In genomic region chr17:35587291-35587690, GRCm38 (mm10) we compare ENCODE assay signal across 22 mouse cellular contexts. TPM values are rescaled to one million over a fixed set of nuclear protein-coding genes. Genes with fewer than 3 reads are reported as not detected.
"Had no signal": no experiment of that assay in that cellular context is flagged by ENCODE, and none has a peak within 500 bp of the region (broad histone marks: within the 10 kb centered on the region; RNA-seq: fewer than 3 reads in every experiment).

No protein-coding gene starts in this region.

- H3K4me2 ChIP-seq: liver, embryonic 13.5 days; neural tube, embryonic 13.5 days had no signal

- H3K9me3 ChIP-seq: limb, embryonic 10.5 days; midbrain, embryonic 10.5 days; neural tube, embryonic 13.5 days had no signal

- ATAC-seq: intestine, embryonic 16.5 days had no signal

- H3K4me3 ChIP-seq: left cerebral cortex, adult 2 months; limb, embryonic 10.5 days; liver, embryonic 13.5 days; midbrain, embryonic 10.5 days; neural tube, embryonic 13.5 days had no signal

- H3K4me1 ChIP-seq: liver, embryonic 13.5 days had no signal

- H3K27ac ChIP-seq: left cerebral cortex, adult 2 months; limb, embryonic 10.5 days; liver, embryonic 13.5 days; midbrain, embryonic 10.5 days; neural tube, embryonic 13.5 days had no signal

- DNase-seq: kidney, adult 9 months; kidney, postnatal 10 days; kidney, postnatal 4 days; liver, embryonic 13.5 days; lung, adult 2 months; lung, postnatal 36 days; midbrain, embryonic 14.5 days; right cerebral cortex, postnatal 14 days; thymus, adult 2 months; thymus, postnatal 25 days had no signal

- H3K36me3 ChIP-seq: limb, embryonic 10.5 days; liver, embryonic 13.5 days; midbrain, embryonic 10.5 days; neural tube, embryonic 13.5 days had no signal

- H3K27me3 ChIP-seq: neural tube, embryonic 13.5 days had no signal

- H3K9ac ChIP-seq: liver, embryonic 13.5 days; neural tube, embryonic 13.5 days had no signal

RNA-seq across cellular contexts. Expression of gene Sfta2, which starts 14.1 kb away (rescaled TPM):
- total RNA-seq: layer of hippocampus, adult 8-10 months; layer of hippocampus, postnatal 25 days; left cerebral cortex, adult 2 months; left cerebral cortex, postnatal 14 days; megakaryocyte progenitor cell, adult 5-6 weeks had no signal
- polyA plus RNA-seq: limb, embryonic 10.5 days; limb, embryonic 14.5 days; liver, embryonic 13.5 days; midbrain, embryonic 10.5 days; midbrain, embryonic 14.5 days; neural tube, embryonic 13.5 days; small intestine, adult 2 months; urinary bladder, adult 2 months had no signal

RNA-seq across cellular contexts. Expression of gene 2300002M23Rik, which starts 20.0 kb away (rescaled TPM):
- total RNA-seq: layer of hippocampus, adult 8-10 months; layer of hippocampus, postnatal 25 days; left cerebral cortex, adult 2 months; left cerebral cortex, postnatal 14 days; megakaryocyte progenitor cell, adult 5-6 weeks had no signal
- polyA plus RNA-seq: intestine, embryonic 16.5 days; limb, embryonic 10.5 days; liver, embryonic 13.5 days; midbrain, embryonic 10.5 days; midbrain, embryonic 14.5 days; neural tube, embryonic 13.5 days; small intestine, adult 2 months; urinary bladder, adult 2 months had no signal

RNA-seq across cellular contexts. Expression of gene Cdsn, which starts 35.4 kb away (rescaled TPM):
- total RNA-seq: megakaryocyte progenitor cell, adult 5-6 weeks had no signal
- polyA plus RNA-seq: limb, embryonic 10.5 days; liver, embryonic 13.5 days; neural tube, embryonic 13.5 days had no signal

RNA-seq across cellular contexts. Expression of gene Gm9573, which starts 39.1 kb away (rescaled TPM):
- total RNA-seq: layer of hippocampus, adult 8-10 months; layer of hippocampus, postnatal 25 days; left cerebral cortex, adult 2 months; left cerebral cortex, postnatal 14 days; megakaryocyte progenitor cell, adult 5-6 weeks had no signal
- polyA plus RNA-seq: intestine, embryonic 16.5 days; limb, embryonic 10.5 days; limb, embryonic 14.5 days; liver, embryonic 13.5 days; lung, adult 2 months; midbrain, embryonic 10.5 days; midbrain, embryonic 14.5 days; neural tube, embryonic 13.5 days; small intestine, adult 2 months; urinary bladder, adult 2 months had no signal

RNA-seq across cellular contexts. Expression of gene Psors1c2, which starts 54.3 kb away (rescaled TPM):
- total RNA-seq: megakaryocyte progenitor cell, adult 5-6 weeks had no signal
